Mouse (Mus musculus) cerebellum, adult 9-11 months (tissue): ENCODE results near the gene Itpripl1.
A peak's percentile ranks its signal among the peaks of the same experiment; 100 is the strongest.
"Not testable (repeated sequence)": the region's sequence is repeated elsewhere in the genome, so short reads cannot be mapped to it uniquely, and the experiment has no call there.

Source experiments
- DNase-seq: peaks from one replicate; pipeline ENCODE4 v3.0.0; 2022

The Itpripl1 gene

DNA sequence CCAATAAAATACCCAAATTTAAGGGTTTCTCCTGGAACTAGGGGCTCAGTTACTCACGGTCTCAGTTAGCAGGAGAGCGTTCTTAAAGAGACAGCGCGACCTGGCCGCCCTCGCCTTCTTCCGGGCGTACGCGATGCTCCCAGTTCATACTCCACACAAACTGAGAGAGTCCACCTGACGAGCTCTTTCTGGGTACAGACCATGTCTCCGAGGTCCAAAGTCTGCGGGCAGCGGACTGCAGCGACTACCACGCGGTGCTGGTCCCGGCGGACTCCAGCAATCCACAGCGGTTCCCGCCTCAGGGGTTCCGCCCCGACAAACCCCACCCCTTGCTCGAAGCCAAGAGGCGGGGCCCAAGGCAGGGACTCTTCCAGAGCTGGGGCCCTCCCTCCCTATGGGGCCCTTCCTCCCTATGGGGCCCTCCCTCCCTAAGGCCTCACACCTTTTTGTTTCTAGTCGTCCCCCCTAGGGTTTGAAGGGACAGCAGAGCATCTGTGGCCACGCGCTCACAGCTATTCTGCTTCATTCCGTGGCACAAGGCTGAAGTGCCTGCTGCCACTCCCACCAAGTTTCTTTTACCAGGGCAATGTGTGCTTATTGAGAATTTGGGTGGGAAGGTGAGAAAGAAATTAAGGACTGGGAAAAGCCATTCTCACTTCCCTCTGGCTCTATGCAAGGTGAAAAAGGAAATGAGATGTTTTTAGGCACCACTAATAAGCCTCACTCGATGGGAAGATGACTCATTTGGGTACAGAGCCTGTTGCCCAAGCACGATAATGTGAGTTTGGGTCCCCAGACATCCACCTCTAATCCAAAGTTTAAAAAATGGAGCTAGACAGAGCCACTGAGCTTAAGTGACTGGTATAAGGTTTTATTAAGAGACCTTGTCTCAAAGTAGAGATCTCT, at the start of gene Itpripl1:
Gene Itpripl1 (minus strand): TSS at position 285 of the 906 bp plus-strand sequence.
- DNase-seq = peak; percentile 26

DNA sequence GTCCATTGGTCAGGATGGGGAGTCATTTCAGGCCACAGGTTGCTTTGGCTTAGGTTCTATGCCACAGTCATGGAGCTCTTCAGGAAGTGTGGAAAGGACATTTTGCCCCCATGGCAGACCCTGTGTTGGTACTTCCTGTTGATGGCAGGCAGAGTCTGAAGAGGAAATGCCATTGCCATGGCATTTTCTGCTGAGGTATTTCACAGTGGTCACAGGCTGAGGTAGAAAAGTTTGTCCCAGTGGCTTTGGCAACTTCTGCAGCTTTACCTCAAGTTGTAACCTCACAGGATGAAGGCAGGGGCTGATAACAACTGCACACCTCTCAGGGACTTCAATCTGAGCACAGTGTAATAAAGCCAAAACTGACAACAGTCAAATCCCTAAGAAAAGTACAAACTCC, 46.3 kb upstream of the Itpripl1 start:
- DNase-seq = no peak

DNA sequence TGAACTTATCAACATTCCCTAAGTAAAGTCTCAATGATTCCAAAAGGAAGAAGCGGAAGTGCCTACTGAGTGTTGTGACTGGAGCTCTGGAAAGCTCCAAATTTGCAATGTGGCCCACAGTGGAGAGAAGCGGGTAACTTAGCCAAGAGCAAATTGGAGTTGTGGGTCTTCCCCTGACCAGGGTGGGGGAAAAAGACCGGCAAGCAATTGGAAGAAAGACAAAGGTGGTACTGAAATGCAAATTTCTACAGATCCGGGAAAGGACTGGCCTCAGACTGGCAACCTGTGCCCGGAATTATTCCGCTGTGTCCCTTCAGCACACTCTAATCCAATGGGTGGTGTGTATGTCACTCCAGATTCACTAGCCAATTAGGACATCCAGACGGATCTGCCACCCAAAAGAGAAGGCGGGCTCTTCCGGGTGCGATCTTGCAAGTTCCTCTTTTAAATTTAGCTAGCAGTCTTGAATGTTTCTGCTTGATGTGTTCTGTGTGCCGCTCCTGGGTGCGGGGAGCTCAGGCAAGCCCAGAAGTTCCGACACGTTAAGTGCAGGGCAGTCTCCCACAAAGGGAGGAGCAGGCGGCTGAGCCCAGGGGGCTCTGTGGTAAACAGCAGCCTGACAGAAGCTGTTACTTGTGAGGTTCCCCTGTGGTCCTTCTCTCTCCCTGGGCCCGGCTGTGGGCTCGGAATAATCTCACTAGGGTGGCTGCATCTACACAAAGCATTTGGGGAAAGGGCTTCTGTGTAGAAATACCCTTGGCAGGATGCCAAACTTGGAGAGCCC, 39.5 kb upstream of the Itpripl1 start:
- peak; percentile 89 for DNase-seq

DNA sequence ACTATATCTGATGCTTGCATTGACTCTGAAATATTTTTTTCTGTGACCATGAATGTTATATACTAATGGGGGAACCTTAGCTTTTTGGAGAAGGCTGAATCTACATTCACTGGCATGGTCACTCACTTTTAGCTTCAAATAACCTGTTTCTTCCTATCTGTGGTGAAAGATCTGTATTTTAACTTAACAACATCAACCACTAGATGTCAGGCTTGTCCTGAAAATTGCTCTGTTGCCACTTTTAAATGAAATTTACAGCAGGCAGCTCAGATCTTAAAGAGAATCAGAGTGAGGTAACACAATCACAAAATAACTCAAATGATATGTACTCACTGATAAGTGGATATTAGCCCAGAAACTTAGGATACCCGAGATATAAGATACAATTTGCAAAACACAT, 23.0 kb upstream of the Itpripl1 start:
- not testable (repeated sequence) for DNase-seq

DNA sequence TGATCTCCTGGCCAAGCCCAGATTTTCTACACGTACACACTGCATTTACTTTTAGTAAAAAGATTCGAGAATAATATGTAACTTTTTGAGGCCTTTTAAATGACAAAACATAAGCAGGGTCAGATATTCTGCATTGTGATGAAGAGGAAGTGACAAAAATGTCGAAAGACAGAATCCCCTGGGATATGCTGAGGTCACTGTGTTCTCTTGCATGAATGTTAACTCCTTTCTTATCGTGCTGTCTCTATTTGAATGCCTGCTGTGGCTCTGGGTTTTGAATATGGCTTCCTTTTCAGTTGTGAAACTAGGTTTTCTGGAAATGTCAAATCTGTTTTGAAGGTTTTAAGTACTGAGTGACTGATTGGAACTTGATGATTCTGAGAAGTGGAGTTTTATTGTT, 22.4 kb upstream of the Itpripl1 start:
- DNase-seq = no peak

DNA sequence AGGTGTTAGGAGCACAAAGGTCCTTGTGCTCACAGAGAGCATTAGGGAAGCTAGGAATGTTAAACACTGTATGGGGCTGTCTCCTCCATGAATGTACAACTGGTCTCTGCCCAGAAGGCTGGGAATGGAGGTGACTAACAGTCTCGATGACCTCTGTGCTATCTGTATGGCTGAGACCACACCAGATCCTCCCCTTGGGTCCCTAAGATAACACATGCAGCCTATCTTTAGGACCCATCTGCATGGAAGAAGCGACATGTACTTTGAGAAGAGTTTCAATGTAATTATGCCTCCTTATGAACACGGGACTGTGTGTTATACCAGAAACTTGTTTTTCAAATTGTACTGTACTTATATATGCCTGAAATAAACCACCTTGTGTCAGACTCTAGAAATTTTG, 2.5 kb upstream of the Itpripl1 start:
- no peak for DNase-seq

DNA sequence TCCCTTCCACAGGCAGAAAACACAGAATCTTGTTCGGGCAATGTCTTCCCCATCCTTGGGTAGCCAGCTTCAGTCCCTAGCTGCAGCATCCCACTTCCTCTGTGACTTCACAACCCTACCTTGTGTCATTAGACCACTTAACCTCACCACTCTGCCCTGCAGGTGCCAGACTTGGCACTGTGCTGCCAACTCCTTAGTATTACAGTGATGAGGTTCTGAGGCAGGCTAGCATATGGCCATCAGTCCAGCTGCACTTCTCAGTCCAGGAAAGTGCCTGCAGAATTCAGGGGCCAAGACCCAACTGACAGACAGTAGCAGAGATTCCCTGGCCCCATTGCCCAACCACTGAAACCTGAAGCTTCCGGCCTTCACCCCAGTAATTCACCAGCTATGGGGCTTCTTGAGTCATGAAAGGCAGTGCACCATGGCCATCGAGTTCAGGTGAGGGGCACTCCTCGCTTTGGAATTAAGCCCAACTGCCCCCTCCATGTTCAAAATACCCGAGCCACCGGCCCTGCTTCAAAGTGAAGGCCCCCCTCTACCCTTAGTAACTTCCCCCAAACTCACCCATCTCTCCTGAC, 575 bp downstream of the Itpripl1 start:
- DNase-seq = no peak

DNA sequence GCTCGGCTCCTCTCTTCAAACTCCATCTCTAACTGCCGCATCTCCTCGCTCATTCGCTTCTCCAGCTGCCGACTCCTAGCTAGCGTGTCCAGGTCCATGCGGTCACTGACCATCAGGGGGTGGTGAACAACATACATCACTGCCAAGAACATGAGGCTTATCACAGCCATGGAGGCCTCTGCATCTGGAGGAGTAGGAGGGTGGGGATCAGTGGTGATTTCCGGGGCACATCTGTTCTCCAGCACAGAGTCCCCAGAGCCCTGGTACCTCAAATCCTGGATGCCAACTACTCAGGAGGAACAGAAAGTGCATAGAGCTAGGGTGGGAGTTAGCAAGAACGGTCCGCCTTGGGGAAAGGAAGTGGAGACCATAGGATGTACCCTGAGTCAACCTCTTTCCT, 1.2 kb downstream of the Itpripl1 start:
- DNase-seq = no peak

DNA sequence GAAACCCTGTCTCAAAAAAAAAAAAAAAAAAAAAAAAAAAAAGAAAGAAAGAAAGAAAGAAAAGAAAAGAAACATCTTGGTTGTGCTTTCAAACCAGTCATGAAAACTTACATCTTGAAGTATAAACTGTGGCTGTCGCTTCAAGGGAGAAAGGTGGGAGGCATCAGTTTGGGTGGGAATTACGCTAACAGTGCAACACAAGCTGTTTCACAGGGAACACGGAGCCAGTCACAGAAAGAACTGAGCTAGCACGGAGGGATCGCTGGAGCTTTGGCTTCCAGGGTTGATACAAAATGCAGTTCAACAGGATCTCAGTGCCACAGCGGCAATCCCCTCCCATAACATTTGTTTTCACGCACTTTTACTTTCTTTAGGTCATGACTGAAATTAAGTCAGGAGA, 3.2 kb downstream of the Itpripl1 start:
- DNase-seq = no peak

DNA sequence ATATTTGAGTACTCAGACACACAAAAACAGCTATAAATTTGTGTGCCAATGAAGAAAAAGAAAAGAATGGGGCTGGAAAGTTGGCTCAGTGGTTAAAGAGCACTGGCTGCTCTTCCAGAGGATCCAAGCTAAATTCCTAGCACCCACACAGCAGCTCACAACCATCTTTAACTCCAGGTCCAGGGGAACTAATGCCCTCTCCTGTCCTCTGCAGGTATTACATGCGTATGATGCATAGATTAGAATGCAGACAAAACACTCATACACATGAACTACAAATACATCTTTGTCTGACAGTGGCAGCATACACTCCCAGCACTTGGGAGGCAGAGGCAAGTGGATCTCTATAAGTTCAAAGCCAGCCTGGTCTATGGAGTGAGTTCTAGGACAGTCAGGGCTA, 3.6 kb downstream of the Itpripl1 start:
- no peak for DNase-seq

DNA sequence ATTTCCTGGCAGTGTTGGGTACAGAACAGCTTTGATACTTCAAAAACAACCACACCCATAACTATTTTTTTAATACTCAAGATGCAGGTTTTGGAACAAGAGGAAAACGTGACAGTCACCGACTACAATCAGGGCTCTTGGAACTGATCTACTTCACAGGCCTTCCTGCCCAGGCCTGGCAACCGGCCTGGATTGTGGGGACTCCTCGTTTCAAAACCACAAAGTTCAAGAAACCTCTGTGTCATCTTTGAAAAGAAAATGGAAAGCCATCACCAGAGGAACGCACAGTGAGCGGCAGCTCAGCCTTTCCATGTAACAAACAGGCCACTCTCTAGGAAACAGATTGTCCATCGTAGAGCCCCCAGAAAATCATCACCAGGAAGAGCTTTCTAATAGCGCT, 4.1 kb downstream of the Itpripl1 start:
- DNase-seq = no peak

DNA sequence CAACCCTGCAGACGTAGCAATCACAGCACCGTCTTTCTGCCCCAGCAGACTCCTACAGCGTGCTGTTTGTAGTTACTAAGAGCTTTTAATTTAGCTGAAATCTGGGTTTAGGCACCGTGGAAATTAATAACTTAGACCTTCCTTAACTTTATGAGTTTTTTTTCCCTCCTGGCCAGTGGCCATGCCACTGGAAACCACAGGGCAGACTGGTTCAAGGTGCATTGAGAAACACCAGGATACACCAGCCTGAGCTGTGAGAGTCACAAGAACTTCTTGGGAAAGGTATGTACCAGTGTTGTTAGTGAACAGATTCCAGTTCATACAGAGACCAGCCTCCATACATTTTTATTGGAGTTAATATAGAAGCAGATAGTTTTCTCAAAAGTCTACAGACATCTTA, 4.8 kb downstream of the Itpripl1 start:
- DNase-seq = no peak

DNA sequence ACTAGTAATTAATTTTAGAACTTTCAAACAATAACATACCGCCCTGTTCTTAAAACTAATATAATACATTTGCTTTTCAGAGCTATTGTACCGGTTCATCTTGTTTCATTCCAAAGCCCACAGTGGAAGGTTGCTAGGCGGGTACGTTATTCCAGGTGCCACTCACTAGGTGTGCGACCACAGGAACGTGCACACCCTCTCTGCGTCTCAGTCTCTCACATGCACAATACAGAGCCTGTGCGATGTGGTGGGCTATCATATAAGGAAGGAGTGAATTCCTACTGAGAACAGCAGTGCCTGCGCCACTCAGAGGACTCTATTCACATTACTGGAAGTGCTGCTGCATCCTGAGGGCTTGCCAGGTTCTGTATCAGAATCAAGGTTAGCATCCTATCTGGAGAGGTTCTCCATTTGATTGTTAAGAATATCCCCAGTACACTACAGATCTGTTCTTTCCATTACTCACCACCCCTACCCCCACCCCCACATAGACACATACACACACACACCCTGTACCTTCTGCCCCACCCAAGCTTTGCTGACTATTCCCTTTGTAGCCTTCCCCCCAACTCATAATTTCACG, 5.3 kb downstream of the Itpripl1 start:
- no peak for DNase-seq

DNA sequence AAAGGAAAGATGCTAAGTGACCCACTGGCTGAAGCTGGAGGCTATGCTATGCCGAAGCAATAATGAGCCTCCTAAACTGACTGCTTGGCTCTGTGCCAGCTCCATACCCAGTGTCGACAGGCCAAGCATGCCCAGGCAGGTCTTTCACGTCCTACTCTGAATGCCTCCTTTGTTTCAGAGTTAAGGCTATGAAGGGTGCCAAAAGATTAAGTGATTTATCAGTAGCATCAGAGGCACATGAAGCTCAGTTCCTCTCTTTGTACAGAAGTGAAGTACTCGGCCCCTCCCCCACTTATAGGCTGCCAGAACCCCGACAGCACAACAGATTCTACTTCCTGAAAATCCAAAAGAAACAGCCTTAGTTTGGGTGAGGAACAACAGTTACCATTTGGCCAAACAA, 6.3 kb downstream of the Itpripl1 start:
- no peak for DNase-seq

DNA sequence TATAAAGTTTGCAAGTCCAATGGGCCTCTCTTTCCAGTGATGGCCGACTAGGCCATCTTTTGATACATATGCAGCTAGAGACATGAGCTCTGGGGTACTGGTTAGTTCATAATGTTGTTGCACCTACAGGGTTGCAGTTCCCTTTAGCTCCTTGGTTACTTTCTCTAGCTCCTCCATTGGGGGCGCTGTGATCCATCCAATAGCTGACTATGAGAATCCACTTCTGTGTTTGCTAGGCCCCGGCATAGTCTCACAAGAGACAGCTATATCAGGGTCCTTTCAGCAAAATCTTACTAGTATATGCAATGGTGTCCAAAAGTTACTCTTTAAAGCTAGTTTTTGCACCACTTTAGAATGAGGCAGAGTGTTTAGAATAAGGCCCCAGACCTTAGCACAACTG, 8.0 kb downstream of the Itpripl1 start:
- not testable (repeated sequence) for DNase-seq

DNA sequence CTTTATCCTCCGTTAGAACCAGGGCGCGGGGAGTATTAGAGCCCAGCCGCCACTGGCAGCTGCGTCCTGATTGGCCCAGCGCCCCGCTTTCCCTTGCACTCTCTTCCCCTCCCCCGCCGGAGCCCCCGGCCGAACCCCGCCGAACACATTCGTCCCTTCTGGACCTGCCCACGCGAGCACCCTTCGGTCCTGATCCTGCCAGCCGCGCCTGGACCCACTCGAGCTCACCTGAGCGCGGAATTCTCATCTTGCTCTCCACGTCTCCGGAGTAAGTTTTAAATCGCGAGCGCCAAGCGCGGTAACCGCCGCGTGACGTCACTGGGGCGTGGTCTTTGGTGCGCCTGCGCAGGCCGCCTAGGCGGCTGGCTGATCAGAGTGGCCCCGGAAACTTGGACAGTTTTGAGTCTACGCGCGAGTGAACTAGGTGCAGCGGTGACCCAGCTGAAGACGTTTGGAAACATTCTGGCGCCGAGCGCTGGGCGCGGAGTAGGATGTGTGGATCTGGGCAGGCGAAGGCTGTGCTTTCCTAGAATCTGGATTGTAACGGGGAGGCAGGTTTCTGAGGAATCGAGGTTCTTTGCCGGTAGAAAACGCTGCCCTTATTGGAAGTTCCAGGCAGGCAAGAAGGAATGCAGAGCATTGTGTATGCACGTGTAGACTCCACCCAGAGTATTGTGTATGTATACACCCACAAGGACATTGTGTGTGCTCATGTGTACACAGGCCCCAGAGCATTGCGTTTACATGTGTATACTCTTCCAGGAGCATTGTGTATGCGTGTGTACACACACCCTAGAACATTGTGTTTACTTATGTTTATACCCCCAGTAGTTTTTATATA, 9.4 kb downstream of the Itpripl1 start, which contains the start of gene Ncaph:
Gene Ncaph (minus strand): TSS at position 334 of the 841 bp plus-strand sequence.
- DNase-seq = peak; percentile 86

DNA sequence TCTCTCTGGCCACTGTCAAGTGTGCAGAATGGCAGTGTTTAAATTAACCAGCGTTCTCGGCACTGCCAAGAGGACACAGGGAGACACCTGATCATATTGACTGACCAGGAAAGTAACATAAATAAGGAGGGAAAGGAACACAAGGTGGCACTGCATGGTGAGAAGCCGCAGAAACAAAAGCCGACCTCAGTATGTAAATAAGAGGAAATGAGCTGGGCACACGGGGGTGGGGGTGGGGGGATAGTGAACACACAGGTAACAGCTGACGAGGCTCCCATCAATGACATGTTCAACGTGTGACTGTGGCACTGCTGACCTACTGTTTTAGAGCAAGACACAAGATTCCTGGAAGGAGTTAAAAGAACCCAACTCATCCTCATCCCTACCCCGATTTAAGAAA, 11.9 kb downstream of the Itpripl1 start:
- DNase-seq = no peak

DNA sequence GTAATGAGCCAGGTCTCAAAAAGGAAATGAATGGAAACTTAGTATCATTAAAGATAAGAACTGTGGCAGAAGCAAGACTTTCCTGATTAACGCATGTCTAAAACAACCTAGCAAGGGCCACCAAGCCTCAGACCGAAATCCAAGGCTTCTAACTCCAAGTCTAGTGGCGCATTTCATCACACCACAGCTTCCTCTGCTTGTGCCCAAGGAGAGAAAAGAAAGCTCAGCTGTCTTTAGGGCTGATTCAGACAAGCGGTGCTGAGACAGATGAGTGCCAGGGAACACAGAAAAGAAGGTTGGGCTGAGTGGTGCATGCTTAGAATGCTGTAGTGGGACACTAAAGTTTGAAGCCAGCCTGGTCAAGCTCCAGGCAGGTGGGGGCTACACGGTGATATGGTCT, 14.3 kb downstream of the Itpripl1 start:
- DNase-seq = no peak

DNA sequence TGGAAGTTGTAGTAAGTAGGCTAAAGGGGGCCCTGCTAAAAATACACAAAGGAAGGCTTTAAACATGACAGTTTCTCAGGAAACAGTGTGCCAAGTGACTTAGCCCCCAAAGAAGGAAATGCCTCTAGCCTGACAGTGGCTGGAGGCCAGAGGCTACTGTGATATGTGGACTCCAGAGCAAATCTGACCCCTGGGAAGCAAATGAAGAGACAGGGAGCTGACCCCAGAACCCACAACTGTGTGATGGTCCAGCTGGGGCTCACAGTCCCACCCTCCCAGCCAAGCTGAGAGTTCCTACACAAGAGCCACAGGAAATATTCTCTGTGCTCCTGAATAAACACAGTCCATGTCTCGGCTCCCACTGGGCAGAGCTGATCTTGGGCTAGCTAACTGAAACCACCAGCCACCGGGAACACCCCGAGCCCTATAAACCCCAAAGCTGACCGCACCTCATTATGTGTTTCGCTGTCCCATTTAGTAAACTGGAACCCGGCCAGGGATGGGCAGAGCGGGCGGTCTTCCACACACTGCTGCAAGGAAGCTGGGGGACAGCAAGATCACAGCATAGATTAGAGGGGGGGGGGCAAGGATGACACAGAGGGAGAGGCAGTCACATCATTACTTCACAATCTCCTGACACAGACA, 21.5 kb downstream of the Itpripl1 start:
- DNase-seq = no peak

DNA sequence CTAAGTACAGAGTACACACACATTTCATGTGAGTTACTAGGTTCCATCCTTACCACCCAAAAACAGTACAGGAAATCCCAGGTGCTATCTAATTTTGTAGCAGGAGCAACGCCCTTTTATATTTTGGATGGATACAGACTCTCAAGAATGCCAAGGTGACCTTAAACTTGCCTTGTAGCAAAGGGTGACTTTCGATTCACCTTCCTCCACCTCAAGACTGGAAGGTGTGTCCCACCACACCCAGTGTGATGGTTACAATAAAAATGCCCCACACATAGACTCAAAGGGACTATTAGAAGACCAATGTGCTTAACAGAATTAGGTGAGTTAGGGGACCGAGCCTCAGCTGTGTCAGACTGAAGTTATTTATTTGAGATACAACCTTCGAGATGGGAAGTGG, 34.3 kb downstream of the Itpripl1 start:
- no peak for DNase-seq

DNA sequence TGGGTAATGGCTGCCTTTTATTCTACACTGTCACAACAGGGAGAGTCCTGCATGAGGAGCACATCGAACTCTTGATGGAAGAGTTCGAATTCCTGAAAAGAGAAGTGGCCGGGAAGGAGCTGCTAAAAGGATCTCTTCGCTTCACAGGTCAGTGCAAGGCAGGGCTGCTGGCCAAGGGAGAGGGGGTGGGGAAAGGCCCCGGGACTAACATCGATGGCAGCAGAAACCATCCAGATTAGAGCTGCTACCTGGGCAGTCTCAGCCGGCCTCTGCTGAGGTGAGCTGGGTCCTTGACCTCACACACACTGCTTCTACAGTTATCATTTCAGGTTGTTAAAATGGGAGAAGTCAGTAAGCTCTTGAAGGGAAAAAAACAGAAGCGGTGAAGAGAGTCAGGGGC, 51.2 kb downstream of the Itpripl1 start:
- DNase-seq = no peak

DNA sequence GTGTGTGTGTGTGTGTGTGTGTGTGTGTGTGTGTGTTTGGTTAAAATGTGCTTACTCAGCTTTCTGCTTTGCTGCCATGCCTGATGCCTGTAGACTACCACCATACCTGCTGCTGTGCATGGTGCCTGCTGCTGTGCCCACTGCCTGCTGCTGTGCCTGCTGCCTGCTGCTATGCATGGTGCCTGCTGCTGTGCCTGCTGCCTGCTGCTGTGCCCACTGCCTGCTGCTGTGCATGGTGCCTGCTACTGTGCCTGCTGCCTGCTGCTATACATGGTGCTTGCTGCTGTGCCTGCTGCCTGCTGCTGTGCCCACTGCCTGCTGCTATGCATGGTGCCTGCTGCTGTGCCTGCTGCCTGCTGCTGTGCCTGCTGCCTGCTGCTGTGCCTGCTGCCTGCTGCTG, 53.1 kb downstream of the Itpripl1 start:
- not testable (repeated sequence) for DNase-seq
